Mouse (Mus musculus) neural tube, embryonic 14.5 days (tissue): ENCODE measurements around the gene Prss23. TPM values are rescaled to one million over a fixed set of nuclear protein-coding genes. Genes with fewer than 3 reads are reported as not detected.

Experiments
- polyA plus RNA-seq: library from polyadenylated mRNA; unstranded; fragments of >200 nt; fragmentation: Nextera tagmentation; extraction: Ambion mirVana; gene quantifications from 2 replicates; pipeline ENCODE4 v1.2.1, GENCODE M21; 2014

Prss23 gene
- polyA plus RNA-seq, 1 experiment from 2014 or later = 4.5 TPM

Other genes with a start within 250 kb of the Prss23 start
- 31.7 and 36.4 TPM in 2 replicates for gene Tmem135, start 123.0 kb downstream of the Prss23 start, polyA plus RNA-seq
- gene Fzd4, start 122.8 kb downstream of the Prss23 start, polyA plus RNA-seq = 2.8 and 3.8 TPM in 2 replicates
- 12.4 and 17.8 TPM in 2 replicates for gene Me3, start 105.2 kb upstream of the Prss23 start, polyA plus RNA-seq